Mouse (Mus musculus) heart, postnatal 0 days (tissue): ENCODE data around the gene Prdm11.

Source experiments
- CTCF ChIP-seq: IDR thresholded peaks from 2 replicates; pipeline ENCODE4 v1.5.1; 2016; ENCODE audit warnings: antibody characterized with exemption, control low read depth, low read depth
- EP300 ChIP-seq: IDR thresholded peaks from 2 replicates; pipeline ENCODE4 v1.6.1; 2016; ENCODE audit warnings: antibody characterized with exemption, low read depth

- TF ChIP-seq CTCF (no peak), EP300 (no peak)
Observed at GRCm38 (mm10) chr2:93027713-93028112, 18.3 kb downstream of the Prdm11 start.
